Mouse (Mus musculus): ENCODE data around the gene Crebrf. TPM values are rescaled to one million over a fixed set of nuclear protein-coding genes. Genes with fewer than 3 reads are reported as not detected.
A peak's percentile ranks its signal among the peaks of the same experiment; 100 is the strongest.

The Crebrf gene
- total and polyA plus RNA-seq, 3 experiments, result 5.8 to 8.1 (median 6.8) TPM

DNA sequence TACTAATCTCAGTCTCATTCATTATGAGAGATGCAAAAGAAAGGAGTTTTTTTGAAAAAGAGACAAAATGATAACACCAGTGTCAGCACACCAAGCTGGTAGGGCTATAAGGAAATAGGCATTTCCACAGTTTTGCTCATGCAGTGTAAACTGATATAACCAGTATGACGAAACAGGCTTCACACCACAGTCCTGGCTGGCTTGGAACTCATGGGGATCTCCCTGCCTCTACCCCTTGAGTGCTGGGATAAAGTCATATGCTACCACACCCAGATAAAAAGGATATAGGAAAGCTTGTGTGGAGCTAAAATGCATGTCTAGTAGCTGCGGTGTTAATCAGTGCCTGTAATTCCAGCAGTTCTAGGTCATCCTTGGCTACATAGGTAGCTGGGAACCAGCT, 64.0 kb downstream of the Crebrf start:
- Histone ChIP-seq H3K79me2 (replicated peaks; ENCODE audit: control insufficient read depth, extremely low read depth, insufficient read depth, poor library complexity, severe bottlenecking) (peaks cover 9% of the 10 kb centered on the region), H3K9ac (ENCODE audit: insufficient read depth, low read depth) (no peak overlapping the region), H3K27ac (ENCODE audit: insufficient read depth, low read depth) (no peak overlapping the region), H3K9me3 (replicated peaks; ENCODE audit: low read length) (no peaks in the 10 kb centered on the region), H3K4me1 (ENCODE audit: control insufficient read depth in 1 of 2, insufficient read depth in 2 of 2) (peaks cover 22 to 48% of the 10 kb centered on the region in 2 experiments), H3K36me3 (replicated peaks in 1 of 2; ENCODE audit: control insufficient read depth in 1 of 2, insufficient read depth in 1 of 2, low read length in 1 of 2) (peaks cover 9 to 29% of the 10 kb centered on the region in 2 experiments), H3K4me3 (replicated peaks in 1 of 3; ENCODE audit: low read depth in 2 of 3, low read length in 2 of 3, poor library complexity in 1 of 3) (no peak overlapping the region), H3K4me2 (ENCODE audit: insufficient read depth, low read depth, poor library complexity, severe bottlenecking) (no peak overlapping the region), H3K27me3 (replicated peaks) (no peaks in the 10 kb centered on the region)
- TF ChIP-seq POLR2AphosphoS2 (IDR thresholded peaks at IDR 0.05; ENCODE audit: low read depth, low read length) (no peak), ETS1 (conservative IDR thresholded peaks at IDR 0.05; ENCODE audit: low read depth, low read length) (no peak), ZNF384 (IDR thresholded peaks at IDR 0.05; ENCODE audit: low read depth, low read length) (no peak), MAX (IDR thresholded peaks at IDR 0.05; ENCODE audit: low read length) (no peak), TBP (conservative IDR thresholded peaks at IDR 0.05; ENCODE audit: low read depth, low read length) (no peak), KAT2A (IDR thresholded peaks at IDR 0.05; ENCODE audit: insufficient replicate concordance, low read length) (no peak)
- dilution Hi-C loops (cut with MboI; ENCODE audit: extremely low pct_ligation_motif_present, extremely low pct_unique_long_range_greater_than_20kb, low sequenced_read_pairs) (no loop called here), in situ Hi-C loops (cut with MboI; ENCODE audit: low pct_ligation_motif_present, low pct_unique_long_range_greater_than_20kb, low sequenced_read_pairs) (no loop called here)
- DNase-seq (ENCODE audit: extremely low read depth), result no peak

DNA sequence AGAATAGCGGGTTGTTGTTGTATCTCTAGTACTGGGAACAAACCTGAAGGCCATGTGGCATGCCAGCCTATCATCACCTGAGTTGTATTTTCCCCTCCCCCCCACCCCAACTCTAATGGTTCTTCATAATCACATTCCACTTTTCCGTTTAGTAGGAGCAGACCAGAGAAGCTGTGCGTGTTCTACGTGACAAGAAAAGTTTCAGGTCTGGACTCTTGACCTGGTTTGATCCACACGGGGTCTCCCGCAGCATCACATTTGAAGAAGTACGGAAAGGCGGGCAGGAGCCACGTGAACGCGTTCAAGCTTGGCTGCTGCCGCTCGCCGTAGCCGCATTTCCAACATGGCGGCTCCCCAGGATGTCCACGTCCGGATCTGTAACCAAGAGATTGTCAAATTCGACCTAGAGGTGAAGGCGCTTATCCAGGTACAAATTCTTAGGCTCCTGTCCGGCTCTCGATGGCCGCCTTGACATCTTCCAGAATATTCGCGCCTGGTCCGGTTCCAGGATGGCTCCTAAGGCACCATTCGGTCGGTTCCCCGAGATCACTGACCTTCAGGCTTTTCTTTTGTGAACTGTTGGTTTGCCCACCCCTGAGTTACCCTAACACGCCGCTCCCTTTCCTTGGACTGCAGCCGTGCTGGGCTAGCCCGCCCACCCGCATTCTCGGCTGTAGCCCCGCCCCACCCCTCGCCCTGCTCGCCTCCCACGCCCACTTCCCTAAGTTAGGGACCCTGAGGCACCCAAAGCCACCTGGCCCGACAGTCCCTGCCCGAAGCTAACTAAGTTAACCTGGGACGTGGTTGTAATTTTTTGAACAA, 65.5 kb downstream of the Crebrf start, which contains the start of gene Bnip1:
Gene Bnip1, plus strand, starts transcription at position 317 of the 822 bp plus-strand sequence.
- H3K9ac ChIP-seq (ENCODE audit: insufficient read depth, low read depth), result peak within 1 kb of the TSS; percentile 92
- no peaks in the 10 kb centered on the region for H3K27me3 ChIP-seq (replicated peaks)
- H3K4me2 ChIP-seq (ENCODE audit: insufficient read depth, low read depth, poor library complexity, severe bottlenecking), result peak within 1 kb of the TSS; percentile 86
- H3K9me3 ChIP-seq (replicated peaks; ENCODE audit: low read length), result no peaks in the 10 kb centered on the region
- in situ Hi-C loops (cut with MboI; ENCODE audit: low pct_ligation_motif_present, low pct_unique_long_range_greater_than_20kb, low sequenced_read_pairs), result loop anchor here (5.0 to 10.0 kb wide), 2 partner anchors 56 to 106 kb away; no protein-coding TSS in a partner anchor
- peaks cover 30 to 61% of the 10 kb centered on the region in 2 experiments for H3K4me1 ChIP-seq (ENCODE audit: control insufficient read depth in 1 of 2, insufficient read depth in 2 of 2)
- DNase-seq (ENCODE audit: extremely low read depth), result peak; percentile 79
- peak within 1 kb of the TSS; percentile 72 to 80 (median 77) for H3K4me3 ChIP-seq (replicated peaks in 1 of 3; ENCODE audit: low read depth in 2 of 3, low read length in 2 of 3, poor library complexity in 1 of 3)
- peak within 1 kb of the TSS; percentile 72 for H3K27ac ChIP-seq (ENCODE audit: insufficient read depth, low read depth)
- dilution Hi-C loops (cut with MboI; ENCODE audit: extremely low pct_ligation_motif_present, extremely low pct_unique_long_range_greater_than_20kb, low sequenced_read_pairs), result no loop called here
- H3K36me3 ChIP-seq (replicated peaks in 1 of 2; ENCODE audit: control insufficient read depth in 1 of 2, insufficient read depth in 1 of 2, low read length in 1 of 2), result peaks cover 9 to 36% of the 10 kb centered on the region in 2 experiments
- peaks cover 9% of the 10 kb centered on the region for H3K79me2 ChIP-seq (replicated peaks; ENCODE audit: control insufficient read depth, extremely low read depth, insufficient read depth, poor library complexity, severe bottlenecking)
- TF ChIP-seq CTCF (conservative IDR thresholded peaks at IDR 0.05 in 1 of 2, IDR thresholded peaks at IDR 0.05 in 1 of 2; ENCODE audit: low read depth in 2 of 2, low read length in 2 of 2) (peak in 1 of 2 experiments; percentile 15; a peak in 1 of 4 replicates), E2F4 (IDR thresholded peaks at IDR 0.05; ENCODE audit: insufficient replicate concordance, low read depth, low read length) (0 out of 2 replicates have a peak, but pooled peaks have one; percentile 37), USF2 (conservative IDR thresholded peaks at IDR 0.05; ENCODE audit: low read depth, low read length) (peak; percentile 10; the same call in 1 of the 2 replicates), MAFK (IDR thresholded peaks at IDR 0.05; ENCODE audit: insufficient replicate concordance, low read length) (no peak), ELF1 (IDR thresholded peaks at IDR 0.05; ENCODE audit: low read depth, low read length) (peak; percentile 77), GABPA (IDR thresholded peaks at IDR 0.05; ENCODE audit: insufficient replicate concordance, low read depth, low read length) (no peak), NRF1 (IDR thresholded peaks at IDR 0.05; ENCODE audit: low read depth, low read length) (peak; percentile 62), ZKSCAN1 (IDR thresholded peaks at IDR 0.05; ENCODE audit: borderline replicate concordance, low read depth, low read length) (no peak), MXI1 (IDR thresholded peaks at IDR 0.05; ENCODE audit: low read depth, low read length) (peak; percentile 94), MEF2A (IDR thresholded peaks at IDR 0.05; ENCODE audit: borderline replicate concordance, low read depth, low read length) (peak; percentile 66; the same call in 1 of the 2 replicates), ZNF384 (IDR thresholded peaks at IDR 0.05; ENCODE audit: low read depth, low read length) (0 out of 2 replicates have a peak, but pooled peaks have one; percentile 11), BHLHE40 (IDR thresholded peaks at IDR 0.05; ENCODE audit: low read depth, low read length) (peak; percentile 84), NELFE (IDR thresholded peaks at IDR 0.05; ENCODE audit: low read depth, low read length) (peak; percentile 72), SMC3 (IDR thresholded peaks at IDR 0.05; ENCODE audit: low read depth, low read length) (0 out of 2 replicates have a peak, but pooled peaks have one; percentile 9), RCOR1 (conservative IDR thresholded peaks at IDR 0.05; ENCODE audit: low read depth, low read length) (peak; percentile 69), ZMIZ1 (IDR thresholded peaks at IDR 0.05; ENCODE audit: low read depth, low read length) (peak; percentile 75), MYC (IDR thresholded peaks at IDR 0.05; ENCODE audit: low read depth, low read length) (peak; percentile 95), PAX5 (IDR thresholded peaks at IDR 0.05; ENCODE audit: low read length) (no peak), HCFC1 (IDR thresholded peaks at IDR 0.05; ENCODE audit: low read depth, low read length) (peak; percentile 83), USF1 (IDR thresholded peaks at IDR 0.05; ENCODE audit: low read depth, low read length) (peak; percentile 59), MAZ (IDR thresholded peaks at IDR 0.05; ENCODE audit: low read depth, low read length) (peak; percentile 78), POLR2AphosphoS2 (IDR thresholded peaks at IDR 0.05; ENCODE audit: low read depth, low read length) (peak; percentile 71; the same call in 1 of the 2 replicates), EP300 (IDR thresholded peaks at IDR 0.05; ENCODE audit: low read length) (peak; percentile 4), ZC3H11A (IDR thresholded peaks at IDR 0.05; ENCODE audit: low read depth, low read length) (no peak), IRF4 (IDR thresholded peaks at IDR 0.05; ENCODE audit: low read depth, low read length) (peak; percentile 38; the same call in 1 of the 2 replicates), ETS1 (conservative IDR thresholded peaks at IDR 0.05; ENCODE audit: low read depth, low read length) (0 out of 2 replicates have a peak, but pooled peaks have one; percentile 4), MAX (IDR thresholded peaks at IDR 0.05; ENCODE audit: low read length) (peak; percentile 91)

Data from CH12.LX (cell line).